Mouse (Mus musculus): ENCODE results near the gene Ifnl3.

Ifnl3 gene

DNA sequence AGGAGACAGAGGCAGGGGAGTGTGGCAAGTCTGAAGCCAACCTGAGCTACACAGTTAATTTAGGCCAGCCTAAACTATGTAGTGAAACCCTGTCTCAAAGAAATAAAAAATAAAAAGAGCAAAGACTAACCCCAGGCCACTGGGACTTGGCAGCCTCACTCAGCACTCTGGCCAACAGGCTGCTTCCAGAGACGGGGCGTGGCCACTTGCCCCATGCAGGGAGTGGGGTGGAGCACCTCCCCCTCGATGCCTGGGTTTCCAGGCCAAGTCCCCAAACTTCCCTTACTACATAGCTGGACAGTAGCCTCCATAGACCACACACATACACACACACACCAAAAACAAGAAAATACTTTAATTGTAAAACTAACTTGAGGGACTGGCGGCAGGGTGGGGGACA, 35.9 kb downstream of the Ifnl3 start:
- Histone ChIP-seq H3K36me3 (ENCODE audit: control insufficient read depth, insufficient read depth, low read length, poor library complexity, severe bottlenecking) (peaks cover 3% of the 10 kb centered on the region; the same call in 1 of the 2 replicates), H3K27me3 (ENCODE audit: control insufficient read depth, insufficient read depth, low read length, poor library complexity, severe bottlenecking) (no peaks in the 10 kb centered on the region)
- no peak for DNase-seq (ENCODE audit: low read depth, low spot score)

DNA sequence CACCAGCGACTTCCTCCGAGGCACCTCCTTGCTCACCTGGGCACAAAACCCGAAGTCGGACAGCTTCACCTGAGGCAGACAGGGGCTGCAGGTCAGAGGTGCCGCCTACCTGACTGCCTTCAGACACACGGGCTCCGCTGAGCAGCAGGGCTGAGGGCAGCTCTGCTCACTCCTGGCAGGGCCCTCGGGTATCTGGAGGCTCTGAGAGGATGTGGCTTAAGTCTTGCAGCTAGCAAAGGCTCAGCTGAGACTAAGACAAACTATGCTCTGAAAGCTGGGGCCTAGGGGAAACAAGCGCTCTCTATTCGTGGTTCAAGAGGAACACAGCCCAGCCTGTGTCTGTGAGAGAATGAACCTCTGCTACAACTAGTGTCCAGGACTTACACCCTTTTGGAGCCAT, 38.2 kb downstream of the Ifnl3 start:
- Histone ChIP-seq H3K36me3 (ENCODE audit: control insufficient read depth, insufficient read depth, low read length, poor library complexity, severe bottlenecking) (peaks cover 3% of the 10 kb centered on the region; the same call in 1 of the 2 replicates), H3K27me3 (ENCODE audit: control insufficient read depth, insufficient read depth, low read length, poor library complexity, severe bottlenecking) (no peaks in the 10 kb centered on the region)
- no peak for DNase-seq (ENCODE audit: low read depth, low spot score)

DNA sequence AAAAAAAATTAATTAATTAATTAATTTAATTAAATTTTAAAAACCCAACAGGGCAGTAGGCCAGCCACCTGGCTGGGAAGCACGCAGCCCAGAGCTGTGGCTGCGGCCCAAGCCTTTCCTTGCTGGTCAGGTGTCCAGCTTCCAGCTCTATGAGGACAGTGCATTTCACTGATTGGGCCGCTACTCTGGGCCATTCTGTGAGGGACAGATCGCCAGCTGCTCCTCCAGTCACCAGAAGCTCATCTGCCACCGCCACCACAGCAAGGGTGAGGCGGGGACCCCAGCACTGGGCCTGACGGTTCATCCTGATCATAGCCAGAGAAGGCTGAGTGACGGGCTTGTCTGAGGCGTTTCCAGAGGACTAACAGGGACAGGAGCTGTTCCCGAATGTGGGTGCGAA, 39.3 kb downstream of the Ifnl3 start:
- Histone ChIP-seq H3K36me3 (ENCODE audit: control insufficient read depth, insufficient read depth, low read length, poor library complexity, severe bottlenecking) (peaks cover 3% of the 10 kb centered on the region; the same call in 1 of the 2 replicates), H3K27me3 (ENCODE audit: control insufficient read depth, insufficient read depth, low read length, poor library complexity, severe bottlenecking) (no peaks in the 10 kb centered on the region)
- DNase-seq (ENCODE audit: low read depth, low spot score), result no peak

DNA sequence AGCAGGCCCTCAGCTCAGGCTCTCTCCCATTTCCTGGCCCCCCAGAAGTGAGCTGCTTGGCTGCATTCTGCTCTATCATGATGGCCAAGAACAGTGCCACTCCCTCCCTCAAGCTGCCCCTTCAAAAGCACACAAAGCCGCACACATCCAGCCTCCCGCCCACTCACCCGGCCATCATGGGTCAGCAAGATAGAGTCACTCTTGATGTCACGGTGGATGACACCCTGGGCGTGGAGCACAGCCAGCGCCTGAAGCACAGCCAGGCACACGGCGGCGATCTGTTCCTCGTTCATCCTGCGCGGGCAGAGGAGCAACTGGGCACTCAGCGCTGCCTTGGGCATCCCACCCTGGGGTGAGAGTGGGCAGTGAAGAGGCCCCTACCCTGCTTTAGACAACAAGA, 39.7 kb downstream of the Ifnl3 start:
- DNase-seq (ENCODE audit: low read depth, low spot score), result no peak
- Histone ChIP-seq H3K27me3 (ENCODE audit: control insufficient read depth, insufficient read depth, low read length, poor library complexity, severe bottlenecking) (no peaks in the 10 kb centered on the region), H3K36me3 (ENCODE audit: control insufficient read depth, insufficient read depth, low read length, poor library complexity, severe bottlenecking) (peaks cover 3% of the 10 kb centered on the region; the same call in 1 of the 2 replicates)

DNA sequence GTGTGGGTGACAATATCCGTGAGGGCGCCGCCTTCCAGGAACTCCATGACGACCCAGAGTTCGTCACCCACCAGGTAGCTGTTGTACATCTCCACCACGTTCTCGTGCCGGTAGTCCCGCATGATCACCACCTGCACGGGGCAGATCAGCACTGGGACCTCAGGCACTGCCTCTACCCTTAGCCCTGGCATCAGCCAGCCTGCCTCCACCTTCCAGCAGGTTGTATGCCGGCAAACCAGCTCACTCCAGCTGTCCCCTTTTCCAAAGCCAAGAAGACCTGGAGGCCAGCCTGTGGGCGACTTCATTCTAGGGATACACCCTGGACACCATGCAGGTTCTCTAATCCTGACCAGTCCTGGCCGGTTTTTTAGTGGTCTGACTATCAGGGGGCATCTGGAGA, 40.3 kb downstream of the Ifnl3 start:
- H3K36me3 ChIP-seq (ENCODE audit: control insufficient read depth, insufficient read depth, low read length, poor library complexity, severe bottlenecking), result peaks cover 3% of the 10 kb centered on the region; the same call in 1 of the 2 replicates

DNA sequence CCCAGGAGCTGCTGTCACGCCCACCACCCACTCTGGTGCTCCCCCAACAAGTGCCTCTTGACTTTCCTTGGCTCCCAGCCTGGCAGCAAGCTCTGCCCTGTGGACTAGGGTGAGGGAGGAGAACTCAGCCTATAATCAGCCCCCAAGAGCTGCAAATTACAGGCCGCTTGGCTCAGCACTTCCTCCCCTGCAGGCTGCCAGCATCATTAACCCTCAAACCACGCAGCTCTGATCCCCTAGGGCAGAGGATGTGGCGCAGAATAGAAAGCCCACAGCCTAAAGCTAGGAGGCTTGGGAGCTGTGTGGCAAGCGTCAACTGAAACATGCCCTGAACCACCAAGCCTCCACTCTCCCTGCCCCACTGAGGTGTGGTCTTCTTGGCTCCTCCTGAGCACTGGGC, 42.8 kb downstream of the Ifnl3 start:
- H3K36me3 ChIP-seq (ENCODE audit: control insufficient read depth, insufficient read depth, low read length, poor library complexity, severe bottlenecking), result no peaks in the 10 kb centered on the region; the same call in 1 of the 2 replicates
- no peaks in the 10 kb centered on the region for H3K27me3 ChIP-seq (ENCODE audit: control insufficient read depth, insufficient read depth, low read length, poor library complexity, severe bottlenecking)
- DNase-seq (ENCODE audit: low read depth, low spot score), result no peak

More for the DNA sequence above, 40.3 kb downstream of the Ifnl3 start:
- no peak for DNase-seq (ENCODE audit: low read depth, low spot score)
- H3K27me3 ChIP-seq (ENCODE audit: control insufficient read depth, insufficient read depth, low read length, poor library complexity, severe bottlenecking), result no peaks in the 10 kb centered on the region

DNA sequence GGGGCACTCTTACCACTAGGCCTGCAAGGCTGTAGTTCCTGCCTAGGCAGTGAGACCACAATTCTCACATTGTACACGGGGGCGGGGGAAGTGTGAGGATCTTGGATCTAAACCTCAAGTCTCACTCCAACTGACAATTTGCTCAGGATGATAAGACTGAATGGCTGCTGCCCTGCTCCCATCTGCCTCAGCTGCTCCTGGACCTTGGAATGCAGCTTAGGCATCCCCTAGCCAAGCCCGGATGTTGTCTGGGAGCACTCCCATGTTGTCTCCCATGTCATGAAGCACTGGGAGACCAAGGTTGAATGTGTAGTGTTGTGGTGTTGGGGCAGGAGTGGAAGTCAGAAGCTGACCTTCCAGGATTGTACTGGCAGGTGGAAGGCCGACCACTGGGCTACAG, 44.9 kb downstream of the Ifnl3 start:
- no peaks in the 10 kb centered on the region for H3K36me3 ChIP-seq (ENCODE audit: control insufficient read depth, insufficient read depth, low read length, poor library complexity, severe bottlenecking)
- no peaks in the 10 kb centered on the region for H3K27me3 ChIP-seq (ENCODE audit: control insufficient read depth, insufficient read depth, low read length, poor library complexity, severe bottlenecking)
- no peak for DNase-seq (ENCODE audit: low read depth, low spot score)

DNA sequence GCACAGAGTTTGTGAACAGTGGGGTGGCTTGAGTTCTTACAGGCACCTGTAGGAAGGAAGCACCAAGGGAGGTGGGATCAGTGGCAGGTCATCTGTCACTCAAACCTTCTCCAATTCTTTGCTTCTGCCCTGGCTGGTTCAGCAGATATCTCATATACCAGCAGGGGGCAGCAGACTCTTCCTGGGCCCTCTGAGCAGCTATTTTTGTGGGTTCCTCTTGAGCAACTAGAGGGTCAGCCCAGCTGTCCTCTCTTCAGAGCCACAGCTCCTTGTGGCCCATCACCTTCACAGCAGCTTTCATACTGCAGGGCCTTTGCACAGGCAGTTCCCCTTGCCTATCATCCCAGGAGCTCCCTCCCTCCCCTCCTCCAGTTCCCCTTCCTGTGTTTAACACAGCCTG, 45.6 kb downstream of the Ifnl3 start:
- DNase-seq (ENCODE audit: low read depth, low spot score), result peak; percentile 82
- H3K27me3 ChIP-seq (ENCODE audit: control insufficient read depth, insufficient read depth, low read length, poor library complexity, severe bottlenecking), result no peaks in the 10 kb centered on the region
- H3K36me3 ChIP-seq (ENCODE audit: control insufficient read depth, insufficient read depth, low read length, poor library complexity, severe bottlenecking), result no peaks in the 10 kb centered on the region

DNA sequence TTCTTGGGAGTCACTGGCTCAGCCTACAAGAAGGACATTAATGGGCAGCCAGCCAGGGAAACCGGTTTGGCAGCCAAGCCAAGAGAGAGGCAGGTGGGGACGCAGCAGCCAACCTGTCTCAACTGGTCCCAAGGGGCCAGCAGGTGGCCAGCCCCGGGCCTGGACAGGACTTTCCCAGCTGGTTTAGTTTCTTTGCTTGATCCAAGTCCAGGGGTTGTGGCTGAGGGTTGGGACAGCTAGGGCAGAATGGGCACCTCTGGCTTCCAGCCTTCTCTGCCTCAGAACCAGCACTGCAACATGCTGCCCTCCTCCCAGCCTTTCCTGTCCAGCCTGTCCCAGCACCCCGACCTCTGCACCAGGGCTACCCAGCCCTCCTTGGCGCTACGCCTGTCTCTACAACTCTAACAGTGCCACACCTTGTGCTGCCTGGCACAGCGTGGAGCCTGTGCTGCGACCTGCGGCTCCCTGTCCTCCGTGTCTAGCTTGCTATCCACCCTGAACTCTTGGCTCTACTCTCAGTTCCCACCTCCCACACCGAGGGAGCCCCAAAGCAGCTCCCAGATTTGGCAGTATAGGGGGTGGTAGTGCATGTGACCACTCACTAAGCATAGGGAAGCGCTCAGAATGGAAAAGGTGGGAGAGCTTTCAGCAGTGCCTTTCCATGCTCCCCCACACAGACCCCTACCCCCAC, 47.8 kb downstream of the Ifnl3 start:
- Histone ChIP-seq H3K27me3 (ENCODE audit: control insufficient read depth, insufficient read depth, low read length, poor library complexity, severe bottlenecking) (no peaks in the 10 kb centered on the region), H3K36me3 (ENCODE audit: control insufficient read depth, insufficient read depth, low read length, poor library complexity, severe bottlenecking) (no peaks in the 10 kb centered on the region)
- no peak for DNase-seq (ENCODE audit: low read depth, low spot score)

DNA sequence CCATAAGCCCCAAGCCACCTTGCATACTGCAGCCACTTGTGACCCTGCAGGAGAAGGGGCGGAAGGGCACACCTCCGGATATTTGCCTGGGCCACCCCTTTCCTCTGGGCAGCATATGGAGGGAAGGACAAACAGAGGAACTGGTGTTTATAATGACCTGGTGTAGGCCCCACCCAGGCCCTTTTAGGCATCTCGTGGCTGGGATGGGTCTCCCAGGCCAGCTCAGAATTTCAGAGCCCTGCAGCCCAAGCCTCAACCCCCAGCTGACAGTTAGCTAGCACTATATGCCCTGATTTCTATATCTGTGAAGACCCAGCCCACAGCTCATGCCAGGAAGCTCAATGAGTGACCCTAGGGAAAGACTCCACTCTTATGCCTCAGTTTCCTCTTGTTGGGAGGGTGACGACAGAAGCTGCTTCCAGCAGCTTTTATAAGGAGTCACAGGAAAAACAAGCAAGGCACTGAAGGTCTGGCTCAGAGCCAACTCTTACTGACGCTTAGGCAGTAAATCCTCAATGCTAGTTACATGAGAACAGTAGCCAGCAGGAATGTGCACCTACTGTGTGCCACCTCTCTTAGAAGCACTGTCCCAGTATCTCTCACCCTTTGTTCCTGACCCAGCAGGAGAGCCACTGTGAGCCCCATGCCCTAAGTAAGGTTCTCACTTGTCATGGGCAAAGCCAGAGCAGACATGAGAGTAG, 48.5 kb downstream of the Ifnl3 start:
- Histone ChIP-seq H3K36me3 (ENCODE audit: control insufficient read depth, insufficient read depth, low read length, poor library complexity, severe bottlenecking) (no peaks in the 10 kb centered on the region), H3K27me3 (ENCODE audit: control insufficient read depth, insufficient read depth, low read length, poor library complexity, severe bottlenecking) (no peaks in the 10 kb centered on the region)
- DNase-seq (ENCODE audit: low read depth, low spot score), result no peak

DNA sequence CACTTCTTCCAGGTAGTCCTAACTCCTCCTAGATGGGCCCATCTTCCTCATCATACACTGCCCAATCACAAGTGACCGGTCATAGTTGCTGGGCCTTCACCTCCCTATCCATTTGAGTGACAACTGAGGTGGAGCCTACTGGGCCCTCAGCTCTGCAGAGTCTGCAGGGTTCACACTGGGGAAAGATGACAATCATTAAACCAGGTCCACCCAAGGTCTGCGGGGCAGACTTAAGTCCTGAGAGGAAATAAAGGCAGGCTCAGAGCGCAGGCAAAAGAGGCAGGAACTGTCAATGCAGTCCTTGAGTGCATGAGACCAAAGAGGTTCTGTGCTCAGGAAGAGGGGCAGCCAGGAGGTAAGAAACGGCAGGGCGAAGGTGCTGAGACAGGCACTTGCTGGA, 50.1 kb downstream of the Ifnl3 start:
- H3K36me3 ChIP-seq (ENCODE audit: control insufficient read depth, insufficient read depth, low read length, poor library complexity, severe bottlenecking), result no peaks in the 10 kb centered on the region
- H3K27me3 ChIP-seq (ENCODE audit: control insufficient read depth, insufficient read depth, low read length, poor library complexity, severe bottlenecking), result no peaks in the 10 kb centered on the region
- no peak for DNase-seq (ENCODE audit: low read depth, low spot score)

DNA sequence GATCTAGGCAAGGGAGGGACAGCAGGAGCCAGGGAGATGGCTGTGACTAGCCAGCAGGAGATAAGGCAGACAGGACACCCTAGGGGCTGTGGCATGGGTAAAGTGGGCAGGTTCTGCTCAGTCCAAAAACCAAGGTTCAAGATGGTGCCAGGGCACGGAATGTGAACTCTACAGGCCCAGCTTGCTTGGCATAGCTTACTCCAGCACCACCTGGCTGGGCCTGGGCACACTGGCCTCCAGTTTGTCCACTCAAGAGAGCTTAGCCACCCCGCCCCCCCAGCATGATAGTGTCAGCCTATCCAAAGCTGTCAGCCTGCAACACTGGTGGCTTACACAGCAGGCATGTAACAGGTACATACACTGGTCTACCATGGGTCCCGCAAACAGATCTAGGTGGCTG, 50.6 kb downstream of the Ifnl3 start:
- Histone ChIP-seq H3K36me3 (ENCODE audit: control insufficient read depth, insufficient read depth, low read length, poor library complexity, severe bottlenecking) (no peaks in the 10 kb centered on the region), H3K27me3 (ENCODE audit: control insufficient read depth, insufficient read depth, low read length, poor library complexity, severe bottlenecking) (no peaks in the 10 kb centered on the region)
- DNase-seq (ENCODE audit: low read depth, low spot score), result no peak

All from splenic B cell, adult 2 months (primary cell).